Mouse (Mus musculus) erythroblast, embryonic 14.5 days (primary cell): Measurements from ENCODE around the gene Rerg.

Source experiments
- GATA1 ChIP-seq: IDR thresholded peaks from 2 replicates; pipeline ENCODE4 v1.6.1; 2012; ENCODE audit warnings: low read length, inconsistent platforms, mixed read lengths
- TAL1 ChIP-seq: IDR thresholded peaks from 3 replicates; pipeline ENCODE4 v1.6.1; 2012; ENCODE audit warnings: low read length, inconsistent platforms, mixed read lengths

- TF ChIP-seq GATA1 (no peak), TAL1 (no peak)
Measured at GRCm38 (mm10) chr6:137125433-137125832, 44.9 kb downstream of the Rerg start.
